37 mouse cellular contexts compared by ENCODE assay signal in genomic region chr10:89525823-89526222, GRCm38 (mm10). TPM values are rescaled to one million over a fixed set of nuclear protein-coding genes. Genes with fewer than 3 reads are reported as not detected.
"Had no signal": no experiment of that assay in that cellular context is flagged by ENCODE, and none has a peak within 500 bp of the region (broad histone marks: within the 10 kb centered on the region; RNA-seq: fewer than 3 reads in every experiment).

No protein-coding gene starts in this region.

- ATAC-seq: hindbrain, embryonic 16.5 days; hindbrain, postnatal 0 days; inflammation-experienced regulatory T-cells, adult 6 months; intestine, embryonic 15.5 days; intestine, embryonic 16.5 days; intestine, postnatal 0 days had no signal

- H3K4me1 ChIP-seq: hindbrain, embryonic 10.5 days; hindbrain, embryonic 12.5 days; intestine, embryonic 15.5 days had no signal

- DNase-seq: heart, postnatal 10 days; heart, postnatal 14 days; heart, postnatal 36 days; heart, postnatal 4 days; kidney, adult 11 months; kidney, adult 18-20 months; kidney, adult 2 months; kidney, adult 8-10 months; kidney, adult 9 months; kidney, postnatal 10 days; kidney, postnatal 14 days; kidney, postnatal 25 days; kidney, postnatal 36 days; kidney, postnatal 4 days; layer of hippocampus, adult 9-11 months; layer of hippocampus, postnatal 36 days had no signal

- H3K36me3 ChIP-seq: heart, embryonic 10.5 days; heart, embryonic 12.5 days; heart, embryonic 13.5 days; heart, embryonic 15.5 days; hindbrain, embryonic 10.5 days; hindbrain, embryonic 12.5 days; hindbrain, embryonic 13.5 days; hindbrain, embryonic 15.5 days; intestine, embryonic 15.5 days; kidney, embryonic 15.5 days had no signal

- H3K27me3 ChIP-seq: heart, embryonic 12.5 days; heart, embryonic 13.5 days; heart, embryonic 15.5 days; hindbrain, embryonic 12.5 days; hindbrain, embryonic 13.5 days; hindbrain, embryonic 15.5 days; intestine, embryonic 15.5 days; kidney, embryonic 15.5 days had no signal

- H3K9me3 ChIP-seq: heart, embryonic 10.5 days; heart, embryonic 12.5 days; heart, embryonic 13.5 days; heart, embryonic 15.5 days; hindbrain, embryonic 10.5 days; hindbrain, embryonic 12.5 days; hindbrain, embryonic 13.5 days; hindbrain, embryonic 15.5 days; intestine, embryonic 15.5 days; kidney, embryonic 15.5 days had no signal

- H3K9ac ChIP-seq: heart, embryonic 12.5 days; heart, embryonic 13.5 days; heart, embryonic 15.5 days; hindbrain, embryonic 12.5 days; hindbrain, embryonic 13.5 days; hindbrain, embryonic 14.5 days; hindbrain, embryonic 15.5 days; intestine, embryonic 15.5 days; kidney, embryonic 15.5 days had no signal

- H3K4me2 ChIP-seq: heart, embryonic 11.5 days; heart, embryonic 12.5 days; heart, embryonic 13.5 days; heart, embryonic 15.5 days; hindbrain, embryonic 12.5 days; hindbrain, embryonic 13.5 days; hindbrain, embryonic 14.5 days; hindbrain, embryonic 15.5 days; intestine, embryonic 15.5 days; kidney, embryonic 15.5 days had no signal

- H3K27ac ChIP-seq: heart, embryonic 10.5 days; heart, embryonic 13.5 days; hindbrain, embryonic 10.5 days; hindbrain, embryonic 12.5 days; hindbrain, embryonic 13.5 days; hindbrain, embryonic 14.5 days; hindbrain, embryonic 15.5 days; hindbrain, postnatal 0 days; intestine, embryonic 15.5 days; kidney, embryonic 15.5 days; kidney, postnatal 0 days; layer of hippocampus, adult 2 months had no signal

- H3K4me3 ChIP-seq: heart, embryonic 10.5 days; heart, embryonic 12.5 days; heart, embryonic 13.5 days; heart, embryonic 15.5 days; hindbrain, embryonic 10.5 days; hindbrain, embryonic 12.5 days; hindbrain, embryonic 13.5 days; hindbrain, embryonic 15.5 days; intestine, embryonic 15.5 days; kidney, embryonic 15.5 days; layer of hippocampus, adult 2 months had no signal

RNA-seq across cellular contexts. Expression of gene Nr1h4, which starts 7.6 kb away (rescaled TPM):
- total RNA-seq: hematopoietic stem cell, adult 5-6 weeks; hindbrain, postnatal 0 days had no signal
- polyA plus RNA-seq: hindbrain, embryonic 10.5 days; hindbrain, embryonic 11.5 days; hindbrain, embryonic 12.5 days; hindbrain, embryonic 13.5 days; hindbrain, embryonic 15.5 days; inflammation-experienced regulatory T-cells, adult 6 months had no signal
